Mouse (Mus musculus) liver, postnatal 0 days (tissue): Measurements from ENCODE around the gene Pou5f1. TPM values are rescaled to one million over a fixed set of nuclear protein-coding genes. Genes with fewer than 3 reads are reported as not detected.

Source experiments
- ATAC-seq: fragments of 200-750 bp; cut with Nextera tagmentation; 2 replicates; pipeline ENCODE4 v1.8.0; 2017; ENCODE audit warnings: mild to moderate bottlenecking, moderate library complexity
- DNase-seq: peaks from one replicate; pipeline ENCODE4 v3.0.0-alpha.2; 2016
- H3K27ac ChIP-seq: fragments of 300-500 bp; sonication (generic); 2 replicates; pipeline ENCODE4 v1.5.1; 2014; ENCODE audit warnings: antibody characterized with exemption, moderate library complexity, mild to moderate bottlenecking, low read depth
- H3K27me3 ChIP-seq: fragments of 300-500 bp; sonication (generic); 2 replicates; pipeline ENCODE4 v1.6.1; 2014; ENCODE audit warnings: low read length, control low read depth, mixed read lengths; ENCODE audit not compliant: insufficient read depth
- H3K36me3 ChIP-seq: fragments of 300-500 bp; sonication (generic); replicated peaks from 2 replicates; pipeline ENCODE4 v1.6.1; 2014; ENCODE audit warnings: mild to moderate bottlenecking, control low read depth, low read length, moderate library complexity, mixed read lengths; ENCODE audit not compliant: insufficient read depth
- H3K4me1 ChIP-seq: fragments of 300-500 bp; sonication (generic); 2 replicates; pipeline ENCODE4 v1.6.1; 2014; ENCODE audit warnings: antibody characterized with exemption, mild to moderate bottlenecking, control low read depth; ENCODE audit not compliant: insufficient read depth
- H3K4me2 ChIP-seq: fragments of 300-500 bp; sonication (generic); 2 replicates; pipeline ENCODE4 v1.6.1; 2014; ENCODE audit warnings: low read depth, mild to moderate bottlenecking, low read length, moderate library complexity, mixed read lengths
- H3K4me3 ChIP-seq: fragments of 300-500 bp; sonication (generic); 2 replicates; pipeline ENCODE4 v1.5.1; 2014; ENCODE audit warnings: low read depth, low read length
- H3K9ac ChIP-seq: fragments of 300-500 bp; sonication (generic); replicated peaks from 2 replicates; pipeline ENCODE4 v1.6.1; 2014; ENCODE audit warnings: mild to moderate bottlenecking, moderate library complexity
- H3K9me3 ChIP-seq: fragments of 300-500 bp; sonication (generic); 2 replicates; pipeline ENCODE4 v1.6.1; 2016; ENCODE audit warnings: mild to moderate bottlenecking, control low read depth, low read length, mixed read lengths
- CTCF ChIP-seq: sonication (generic); IDR thresholded peaks from 2 replicates; pipeline ENCODE4 v1.5.1; 2016; ENCODE audit warnings: antibody characterized with exemption, low read depth
- EP300 ChIP-seq: IDR thresholded peaks from 2 replicates; pipeline ENCODE4 v1.6.1; 2016; ENCODE audit warnings: antibody characterized with exemption, low read depth, mild to moderate bottlenecking
- WGBS: fragments of 180-500 bp; shearing (Covaris S2); extraction: QIAGEN DNeasy Blood & Tissue Kit; methylation state at CpG from one replicate; pipeline ENCODE4 v1.1.7; 2014; ENCODE audit not compliant: insufficient replicate concordance; 5-methylcytosine and 5-hydroxymethylcytosine counted together
- polyA plus RNA-seq: library from polyadenylated mRNA; unstranded; fragments of >200 nt; fragmentation: Nextera tagmentation; extraction: Ambion mirVana; gene quantifications from 2 replicates; pipeline ENCODE4 v1.2.1, GENCODE M21; 2015

Gene Pou5f1
- polyA plus RNA-seq, 1 experiment from 2014 or later, result not detected

DNA sequence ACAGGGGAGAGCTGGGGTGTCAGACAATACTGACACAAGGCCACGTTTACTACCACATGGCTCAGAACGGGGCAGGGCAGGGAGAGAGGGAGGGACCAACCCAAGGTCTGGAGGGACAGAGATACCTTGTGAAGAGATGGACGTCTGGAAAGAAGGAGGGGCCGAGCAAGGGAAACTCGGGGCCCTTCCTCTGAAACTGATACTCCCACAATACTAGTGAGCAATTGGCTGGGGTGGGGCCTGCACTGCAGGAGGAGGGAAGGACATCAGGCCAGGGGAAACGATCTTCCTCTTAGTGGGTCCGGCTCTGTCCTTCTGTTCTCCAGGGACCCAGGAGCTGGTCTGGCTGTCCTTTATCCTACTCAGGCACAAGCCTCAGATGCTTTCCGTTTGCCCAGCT lies 45.1 kb downstream of the Pou5f1 start:
- H3K36me3 ChIP-seq, result no peaks in the 10 kb centered on the region
- 0 out of 2 replicates have a peak, but pooled peaks cover 2% of the 10 kb centered on the region for H3K4me1 ChIP-seq
- H3K4me2 ChIP-seq, result no peak overlapping the region
- H3K4me3 ChIP-seq, result no peak overlapping the region
- TF ChIP-seq EP300 (no peak), CTCF (no peak)
- H3K9me3 ChIP-seq, result no peaks in the 10 kb centered on the region
- H3K27me3 ChIP-seq, result no peaks in the 10 kb centered on the region
- ATAC-seq (no peak), DNase-seq (no peak)
- no peak overlapping the region for H3K9ac ChIP-seq
- no peak overlapping the region for H3K27ac ChIP-seq
- WGBS, result 49% methylated on average over 8 of the region's 8 CpGs

- 0 out of 2 replicates have a peak, but pooled peaks cover 2% of the 10 kb centered on the region for H3K4me1 ChIP-seq
- TF ChIP-seq CTCF (no peak), EP300 (no peak)
- H3K9me3 ChIP-seq, result no peaks in the 10 kb centered on the region
- no peak within 1 kb of the TSS for H3K4me3 ChIP-seq
- no peak within 1 kb of the TSS for H3K4me2 ChIP-seq
- 79% methylated on average over 10 of the region's 10 CpGs for WGBS
- DNase-seq, result no peak
- no peaks in the 10 kb centered on the region for H3K27me3 ChIP-seq
- H3K36me3 ChIP-seq, result no peaks in the 10 kb centered on the region
- ATAC-seq, result no peak
- no peak within 1 kb of the TSS for H3K9ac ChIP-seq
- no peak within 1 kb of the TSS for H3K27ac ChIP-seq
These were observed 46.1 kb downstream of the Pou5f1 start, which contains the start of gene Cdsn for GRCm38 (mm10) chr17:35551881-35552414. Gene Cdsn, plus strand, starts transcription at chr17:35552128.

DNA sequence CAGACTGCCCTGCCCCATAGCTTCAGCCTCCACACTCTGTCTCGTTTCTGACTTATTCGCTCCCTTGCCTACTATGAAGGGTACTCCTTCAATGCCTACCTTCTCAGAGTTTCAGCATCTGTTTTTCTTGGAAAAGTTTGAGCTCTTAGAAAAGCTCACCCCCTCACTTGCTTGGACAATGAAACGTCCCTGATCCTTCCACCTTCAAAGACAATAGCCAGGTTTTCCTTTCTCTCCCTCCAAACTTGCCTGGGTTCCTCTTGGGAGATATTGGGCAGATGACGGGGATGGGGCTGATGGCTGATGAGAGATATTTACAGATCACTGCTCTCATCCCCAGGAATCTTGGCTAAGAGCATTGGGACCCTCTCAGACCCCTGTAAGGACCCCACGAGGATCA lies 48.5 kb downstream of the Pou5f1 start:
- ATAC-seq, result no peak
- 69% methylated on average over 5 of the region's 5 CpGs for WGBS

GRCm38 (mm10) chr17:35554761-35555397 lies 49.1 kb downstream of the Pou5f1 start:
- Histone ChIP-seq H3K4me3 (no peak overlapping the region), H3K4me1 (0 out of 2 replicates have a peak, but pooled peaks cover under 1% of the 10 kb centered on the region), H3K9ac (no peak overlapping the region), H3K27ac (no peak overlapping the region), H3K27me3 (no peaks in the 10 kb centered on the region), H3K4me2 (no peak overlapping the region), H3K9me3 (no peaks in the 10 kb centered on the region), H3K36me3 (no peaks in the 10 kb centered on the region)
- DNase-seq (no peak), ATAC-seq (no peak)
- no peak for TF ChIP-seq EP300
- TF ChIP-seq CTCF, result no peak
- 81% methylated on average over 18 of the region's 18 CpGs for WGBS

More for the DNA sequence above, 48.5 kb downstream of the Pou5f1 start:
- Histone ChIP-seq H3K27me3 (no peaks in the 10 kb centered on the region), H3K9me3 (no peaks in the 10 kb centered on the region), H3K4me1 (0 out of 2 replicates have a peak, but pooled peaks cover 2% of the 10 kb centered on the region), H3K27ac (no peak overlapping the region), H3K4me3 (no peak overlapping the region), H3K4me2 (no peak overlapping the region), H3K9ac (no peak overlapping the region), H3K36me3 (no peaks in the 10 kb centered on the region)
- DNase-seq, result no peak
- no peak for TF ChIP-seq EP300
- TF ChIP-seq CTCF, result no peak

DNA sequence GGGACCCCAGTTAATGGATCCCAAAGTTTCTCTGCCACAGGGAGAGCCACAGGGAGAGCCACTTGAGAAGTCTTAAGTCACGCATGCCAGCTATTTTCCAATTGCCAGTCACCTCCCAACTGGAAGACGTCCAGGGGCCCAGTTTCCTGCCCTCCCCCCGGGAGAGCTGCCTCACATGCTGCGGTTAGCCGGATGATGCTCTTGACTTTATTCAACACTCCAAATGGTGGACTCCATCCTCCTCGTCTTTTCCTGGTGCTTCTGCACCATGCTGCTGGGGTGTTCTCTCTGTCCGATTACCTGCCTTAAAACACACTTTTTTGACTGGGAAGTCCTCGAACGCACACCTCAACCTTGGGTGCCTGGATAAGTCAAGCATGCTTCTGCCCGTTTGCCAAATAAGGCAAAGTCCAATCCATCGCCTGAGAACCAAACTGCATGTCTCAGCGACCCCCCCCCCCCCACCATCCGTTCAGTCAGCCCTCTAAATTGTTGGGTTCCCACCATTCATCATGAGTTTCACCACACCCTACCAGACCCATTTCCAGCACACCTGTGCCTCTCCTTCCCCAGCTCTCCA lies 50.5 kb downstream of the Pou5f1 start:
- H3K9me3 ChIP-seq, result no peaks in the 10 kb centered on the region
- no peak overlapping the region for H3K9ac ChIP-seq
- DNase-seq, result no peak
- no peaks in the 10 kb centered on the region for H3K4me1 ChIP-seq
- no peaks in the 10 kb centered on the region for H3K27me3 ChIP-seq
- WGBS, result 79% methylated on average over 13 of the region's 13 CpGs
- no peak overlapping the region for H3K4me3 ChIP-seq
- no peak overlapping the region for H3K27ac ChIP-seq
- no peak for TF ChIP-seq EP300
- no peak for TF ChIP-seq CTCF
- ATAC-seq, result no peak
- no peak overlapping the region for H3K4me2 ChIP-seq
- H3K36me3 ChIP-seq, result no peaks in the 10 kb centered on the region

DNA sequence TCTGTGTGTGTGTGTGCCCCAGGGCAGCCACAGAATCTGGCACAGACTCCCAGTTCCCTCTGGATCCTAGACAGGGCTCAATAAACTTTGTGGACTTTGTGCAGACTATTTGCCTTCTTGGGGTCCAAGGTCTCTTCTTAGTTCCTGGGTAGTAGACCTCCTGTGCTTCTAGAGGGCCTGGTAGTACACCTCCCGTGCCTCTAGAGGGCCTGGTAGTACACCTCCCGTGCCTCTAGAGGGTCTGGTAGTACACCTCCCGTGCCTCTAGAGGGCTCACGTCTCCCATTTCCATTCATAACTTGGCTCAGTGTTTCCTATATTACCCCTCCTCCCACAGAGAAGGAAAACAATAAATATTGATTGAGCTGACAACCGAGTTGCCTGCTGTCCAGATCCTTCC lies 51.0 kb downstream of the Pou5f1 start:
- no peak overlapping the region for H3K4me2 ChIP-seq
- no peak overlapping the region for H3K27ac ChIP-seq
- H3K4me1 ChIP-seq, result no peaks in the 10 kb centered on the region
- no peak overlapping the region for H3K9ac ChIP-seq
- H3K9me3 ChIP-seq, result no peaks in the 10 kb centered on the region
- no peaks in the 10 kb centered on the region for H3K36me3 ChIP-seq
- ATAC-seq, result peak; percentile 77
- H3K4me3 ChIP-seq, result no peak overlapping the region
- H3K27me3 ChIP-seq, result no peaks in the 10 kb centered on the region
- TF ChIP-seq CTCF (peak; percentile 78), EP300 (no peak)
- DNase-seq, result peak; percentile 53
- WGBS, result 19% methylated on average over 5 of the region's 5 CpGs
